Mouse (Mus musculus): ENCODE results near the gene Tmem207.

DNA sequence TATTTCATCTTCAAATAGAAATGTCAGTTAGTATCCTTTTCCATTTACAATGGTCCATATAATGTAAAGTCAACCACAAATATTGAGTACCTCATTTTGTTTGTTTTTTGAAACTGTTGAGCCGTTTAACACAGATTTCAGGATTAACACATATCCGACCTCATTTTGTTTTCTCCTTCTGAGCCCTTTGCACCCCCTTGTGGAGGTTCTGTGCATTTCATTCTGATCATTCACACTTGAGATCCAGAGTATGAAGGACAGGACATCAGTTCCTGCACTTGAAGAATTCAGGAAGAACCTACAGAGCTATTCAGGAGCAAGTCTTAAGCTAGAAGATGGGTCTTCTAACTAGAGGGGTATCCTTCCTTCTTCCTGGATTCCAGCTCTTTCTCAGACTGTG is 7.0 kb downstream of the Tmem207 start:
- TF ChIP-seq POLR2A (IDR thresholded peaks at IDR 0.05; ENCODE audit: borderline replicate concordance, extremely low read depth, insufficient read depth, insufficient read length, poor library complexity, severe bottlenecking) (no peak), CTCF (IDR thresholded peaks at IDR 0.05; ENCODE audit: borderline replicate concordance, extremely low read depth, insufficient read depth, insufficient read length) (peak; percentile 41; the same call in 1 of the 2 replicates)

Measured in brain, embryonic 14.5 days (tissue).